Mouse (Mus musculus) lung, embryonic 15.5 days (tissue): Measurements from ENCODE around the gene Raet1e. TPM values are rescaled to one million over a fixed set of nuclear protein-coding genes. Genes with fewer than 3 reads are reported as not detected.
"Not testable (repeated sequence)": the region's sequence is repeated elsewhere in the genome, so short reads cannot be mapped to it uniquely, and the experiment has no call there.

ENCODE experiments used
- ATAC-seq: fragments of 200-750 bp; cut with Nextera tagmentation; 2 replicates; pipeline ENCODE4 v1.8.0; 2017; ENCODE audit warnings: moderate number of reproducible peaks, borderline replicate concordance; ENCODE audit not compliant: low FRiP score, low TSS enrichment; ENCODE audit errors: extremely low read depth
- H3K27ac ChIP-seq: fragments of 300-500 bp; sonication (generic); 2 replicates; pipeline ENCODE4 v1.5.1; 2015; ENCODE audit warnings: moderate library complexity, mild to moderate bottlenecking, inconsistent platforms
- H3K27me3 ChIP-seq: fragments of 300-500 bp; sonication (generic); 2 replicates; pipeline ENCODE4 v1.6.1; 2015; ENCODE audit warnings: inconsistent platforms
- H3K36me3 ChIP-seq: fragments of 300-500 bp; sonication (generic); 2 replicates; pipeline ENCODE4 v1.6.1; 2015; ENCODE audit warnings: inconsistent platforms
- H3K4me1 ChIP-seq: fragments of 300-500 bp; sonication (generic); 2 replicates; pipeline ENCODE4 v1.6.1; 2015; ENCODE audit warnings: inconsistent platforms
- H3K4me2 ChIP-seq: fragments of 300-500 bp; sonication (generic); 2 replicates; pipeline ENCODE4 v1.6.1; 2015; ENCODE audit warnings: inconsistent platforms, mild to moderate bottlenecking, moderate library complexity
- H3K4me3 ChIP-seq: fragments of 300-500 bp; sonication (generic); 2 replicates; pipeline ENCODE4 v1.5.1; 2015; ENCODE audit warnings: mild to moderate bottlenecking, inconsistent platforms
- H3K9ac ChIP-seq: fragments of 300-500 bp; sonication (generic); 2 replicates; pipeline ENCODE4 v1.6.1; 2015; ENCODE audit warnings: inconsistent platforms
- H3K9me3 ChIP-seq: fragments of 300-500 bp; sonication (generic); 2 replicates; pipeline ENCODE4 v1.6.1; 2016; ENCODE audit warnings: inconsistent platforms
- WGBS: fragments of 180-500 bp; shearing (Covaris S2); methylation state at CpG from one replicate; pipeline ENCODE4 v1.1.7; 2015; 5-methylcytosine and 5-hydroxymethylcytosine counted together
- polyA plus RNA-seq: library from polyadenylated mRNA; unstranded; fragments of >200 nt; fragmentation: Nextera tagmentation; extraction: Ambion mirVana; gene quantifications from 2 replicates; pipeline ENCODE4 v1.2.1, GENCODE M21; 2015

The Raet1e gene
- polyA plus RNA-seq, 1 experiment from 2014 or later = 8.0 TPM

GRCm38 (mm10) chr10:22301641-22302040 lies 143.3 kb downstream of the Raet1e start:
- Histone ChIP-seq H3K4me1 (no peaks in the 10 kb centered on the region), H3K27me3 (no peaks in the 10 kb centered on the region), H3K27ac (no peak overlapping the region), H3K4me3 (no peak overlapping the region), H3K4me2 (no peak overlapping the region), H3K9me3 (no peaks in the 10 kb centered on the region), H3K9ac (no peak overlapping the region), H3K36me3 (no peaks in the 10 kb centered on the region)
- no peak for ATAC-seq
- 68% methylated on average over 1 of the region's 1 CpGs for WGBS

DNA sequence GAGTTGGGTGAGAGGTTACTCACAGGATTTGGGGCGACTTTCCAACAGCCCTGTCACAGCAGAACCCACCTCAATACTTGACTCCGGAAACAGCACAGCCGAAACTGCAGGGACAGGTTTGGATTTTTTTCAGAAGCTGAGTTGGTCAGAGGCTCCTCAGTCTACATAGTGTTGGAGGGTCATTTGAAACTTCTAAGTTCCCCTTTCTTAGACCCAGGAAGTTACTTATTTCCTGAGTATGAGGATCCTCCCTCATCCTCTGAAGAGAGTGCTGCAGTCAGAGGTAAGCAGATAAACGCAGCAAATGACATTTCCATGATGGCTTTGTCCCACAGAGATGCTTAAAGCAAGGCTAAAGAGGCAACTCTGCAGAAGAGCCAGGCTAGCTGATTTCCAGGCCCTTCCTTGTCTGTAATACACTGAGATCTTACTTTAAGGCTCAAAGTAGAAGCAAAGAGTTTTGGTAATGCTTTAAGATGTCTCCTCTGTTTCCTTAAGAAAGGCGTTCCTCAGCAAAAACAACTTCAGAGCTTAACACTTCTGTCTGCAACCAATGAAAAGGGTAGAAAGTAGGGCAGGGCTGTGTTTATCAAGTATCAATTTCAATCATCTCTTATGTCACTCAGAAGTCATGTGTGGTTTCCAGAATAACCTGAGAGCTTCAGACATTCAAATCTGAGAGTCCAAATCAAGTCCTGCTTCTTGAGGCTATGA lies 144.1 kb downstream of the Raet1e start:
- ATAC-seq = no peak
- no peak overlapping the region for H3K27ac ChIP-seq
- 65% methylated on average over 5 of the region's 5 CpGs for WGBS
- no peak overlapping the region for H3K9ac ChIP-seq
- H3K4me3 ChIP-seq = no peak overlapping the region
- H3K9me3 ChIP-seq = no peaks in the 10 kb centered on the region
- no peak overlapping the region for H3K4me2 ChIP-seq
- no peaks in the 10 kb centered on the region for H3K36me3 ChIP-seq
- no peaks in the 10 kb centered on the region for H3K4me1 ChIP-seq
- H3K27me3 ChIP-seq = no peaks in the 10 kb centered on the region

GRCm38 (mm10) chr10:22303736-22304135 lies 145.4 kb downstream of the Raet1e start:
- ATAC-seq = no peak
- Histone ChIP-seq H3K4me2 (no peak overlapping the region), H3K4me3 (no peak overlapping the region), H3K27me3 (no peaks in the 10 kb centered on the region), H3K27ac (no peak overlapping the region), H3K9ac (no peak overlapping the region), H3K36me3 (no peaks in the 10 kb centered on the region), H3K9me3 (no peaks in the 10 kb centered on the region), H3K4me1 (no peaks in the 10 kb centered on the region)
- WGBS = 85% methylated on average over 6 of the region's 6 CpGs

DNA sequence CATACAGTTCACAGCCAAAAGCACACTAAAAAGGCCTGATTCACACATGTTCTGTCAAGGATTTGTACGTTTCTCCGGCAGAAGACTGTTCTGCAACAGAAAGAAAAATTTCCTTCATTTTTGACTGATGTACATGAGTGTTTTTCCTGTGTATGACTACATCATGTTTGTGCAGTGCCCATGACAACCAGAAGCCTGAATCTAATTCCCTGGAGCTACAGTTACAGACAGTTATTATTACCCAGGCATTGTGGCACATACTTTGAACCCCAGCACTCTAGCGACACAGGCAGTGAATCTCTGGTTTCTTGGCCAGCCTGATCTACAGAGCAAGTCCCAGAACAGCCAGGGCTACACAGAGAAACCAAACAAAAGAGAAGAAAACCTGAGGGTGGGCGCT lies 147.4 kb downstream of the Raet1e start:
- no peak overlapping the region for H3K4me3 ChIP-seq
- WGBS = 75% methylated on average over 4 of the region's 4 CpGs

DNA sequence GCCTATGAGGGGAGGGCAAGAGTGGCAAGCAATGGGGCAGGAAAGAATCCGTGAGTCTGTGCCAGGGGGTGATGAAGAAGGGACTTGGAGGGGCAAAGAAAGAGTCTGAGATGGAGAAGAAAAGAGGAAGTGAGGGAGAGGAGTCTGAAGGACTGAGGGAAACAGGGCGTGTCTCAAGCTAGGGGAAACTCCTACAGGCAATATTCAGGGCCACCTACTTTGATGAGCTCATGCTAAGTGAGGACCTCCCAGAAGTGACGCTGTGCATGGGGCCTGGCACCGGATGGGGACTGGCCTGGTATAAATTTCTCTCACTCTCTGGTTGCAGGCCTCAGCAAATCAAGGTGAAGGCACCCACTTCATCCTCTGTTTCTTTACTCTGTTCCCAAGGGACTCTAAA lies 148.1 kb downstream of the Raet1e start:
- H3K4me3 ChIP-seq = no peak overlapping the region
- no peaks in the 10 kb centered on the region for H3K27me3 ChIP-seq
- no peak overlapping the region for H3K27ac ChIP-seq
- H3K36me3 ChIP-seq = no peaks in the 10 kb centered on the region
- WGBS = 53% methylated on average over 4 of the region's 4 CpGs
- H3K4me1 ChIP-seq = no peaks in the 10 kb centered on the region
- no peak for ATAC-seq
- H3K9ac ChIP-seq = no peak overlapping the region
- H3K9me3 ChIP-seq = no peaks in the 10 kb centered on the region
- no peak overlapping the region for H3K4me2 ChIP-seq

More for the DNA sequence above, 147.4 kb downstream of the Raet1e start:
- H3K4me1 ChIP-seq = no peaks in the 10 kb centered on the region
- no peak overlapping the region for H3K4me2 ChIP-seq
- no peaks in the 10 kb centered on the region for H3K27me3 ChIP-seq
- no peaks in the 10 kb centered on the region for H3K36me3 ChIP-seq
- H3K27ac ChIP-seq = no peak overlapping the region
- no peak overlapping the region for H3K9ac ChIP-seq
- no peaks in the 10 kb centered on the region for H3K9me3 ChIP-seq
- no peak for ATAC-seq

DNA sequence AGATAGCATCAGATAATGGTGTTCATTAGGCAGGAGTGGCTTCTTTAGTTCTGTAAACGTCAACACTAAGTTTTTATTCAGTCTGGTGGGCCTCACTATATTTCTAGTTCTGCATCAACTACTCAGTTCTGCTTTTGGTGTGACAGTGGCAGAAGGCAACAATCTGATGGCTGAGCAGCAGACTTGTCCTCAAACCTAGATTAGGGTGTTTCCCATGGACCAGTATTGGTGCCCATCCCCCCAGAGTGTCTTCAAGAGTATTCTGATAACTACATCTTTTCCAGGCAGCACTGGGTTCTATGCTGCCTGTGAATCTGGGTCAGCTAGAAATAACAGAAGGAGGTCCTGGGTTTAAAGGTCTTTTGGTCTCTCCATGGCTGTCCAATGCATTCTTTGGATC lies 149.9 kb downstream of the Raet1e start:
- no peaks in the 10 kb centered on the region for H3K27me3 ChIP-seq
- H3K4me3 ChIP-seq = no peak overlapping the region
- WGBS = 67% methylated on average over 1 of the region's 1 CpGs
- H3K4me2 ChIP-seq = no peak overlapping the region
- no peak overlapping the region for H3K9ac ChIP-seq
- no peak overlapping the region for H3K27ac ChIP-seq
- H3K36me3 ChIP-seq = no peaks in the 10 kb centered on the region
- no peaks in the 10 kb centered on the region for H3K9me3 ChIP-seq
- H3K4me1 ChIP-seq = no peaks in the 10 kb centered on the region
- no peak for ATAC-seq

- no peak overlapping the region for H3K27ac ChIP-seq
- no peaks in the 10 kb centered on the region for H3K27me3 ChIP-seq
- H3K4me1 ChIP-seq = no peaks in the 10 kb centered on the region
- H3K9me3 ChIP-seq = no peaks in the 10 kb centered on the region
- no peaks in the 10 kb centered on the region for H3K36me3 ChIP-seq
- H3K4me2 ChIP-seq = no peak overlapping the region
- WGBS = 83% methylated on average over 2 of the region's 2 CpGs
- H3K9ac ChIP-seq = no peak overlapping the region
- no peak for ATAC-seq
- H3K4me3 ChIP-seq = no peak overlapping the region
Observed at GRCm38 (mm10) chr10:22322858-22323257, 164.5 kb downstream of the Raet1e start.

- not testable (repeated sequence) for H3K9ac ChIP-seq, ATAC-seq, H3K4me1 ChIP-seq, H3K27ac ChIP-seq, H3K27me3 ChIP-seq, H3K9me3 ChIP-seq, H3K36me3 ChIP-seq, H3K4me2 ChIP-seq, H3K4me3 ChIP-seq
- WGBS = 59% methylated on average over 4 of the region's 4 CpGs
Observed at GRCm38 (mm10) chr10:22345721-22346120, 187.4 kb downstream of the Raet1e start.

- H3K9ac ChIP-seq, ATAC-seq, H3K27me3 ChIP-seq, H3K9me3 ChIP-seq, H3K36me3 ChIP-seq, H3K4me3 ChIP-seq, H3K27ac ChIP-seq, H3K4me1 ChIP-seq, H3K4me2 ChIP-seq: not testable (repeated sequence)
- WGBS = 73% methylated on average over 6 of the region's 6 CpGs
Observed at GRCm38 (mm10) chr10:22353548-22354195, 195.3 kb downstream of the Raet1e start.

DNA sequence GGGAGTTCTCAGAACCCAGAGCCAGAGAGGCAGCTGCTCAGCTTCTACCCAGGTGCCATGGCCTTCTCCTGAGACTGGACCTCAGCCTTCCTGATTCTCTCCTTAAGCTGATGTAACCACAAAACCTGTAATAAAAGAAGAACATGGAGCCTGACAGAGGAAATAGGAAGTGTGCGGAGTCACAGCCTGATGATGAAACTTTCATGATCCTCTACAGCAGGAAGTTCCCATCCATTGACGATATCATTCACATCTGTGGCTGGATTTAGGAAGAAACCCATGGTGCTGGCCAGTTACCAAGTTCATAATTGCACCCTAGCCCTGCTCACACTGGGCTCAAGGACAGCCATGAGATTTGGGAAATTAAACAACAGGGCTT lies 195.8 kb downstream of the Raet1e start:
- H3K4me2 ChIP-seq, H3K27me3 ChIP-seq, H3K36me3 ChIP-seq, H3K4me3 ChIP-seq, H3K27ac ChIP-seq, ATAC-seq, H3K4me1 ChIP-seq, H3K9me3 ChIP-seq, H3K9ac ChIP-seq: not testable (repeated sequence)
- 70% methylated on average over 2 of the region's 2 CpGs for WGBS

DNA sequence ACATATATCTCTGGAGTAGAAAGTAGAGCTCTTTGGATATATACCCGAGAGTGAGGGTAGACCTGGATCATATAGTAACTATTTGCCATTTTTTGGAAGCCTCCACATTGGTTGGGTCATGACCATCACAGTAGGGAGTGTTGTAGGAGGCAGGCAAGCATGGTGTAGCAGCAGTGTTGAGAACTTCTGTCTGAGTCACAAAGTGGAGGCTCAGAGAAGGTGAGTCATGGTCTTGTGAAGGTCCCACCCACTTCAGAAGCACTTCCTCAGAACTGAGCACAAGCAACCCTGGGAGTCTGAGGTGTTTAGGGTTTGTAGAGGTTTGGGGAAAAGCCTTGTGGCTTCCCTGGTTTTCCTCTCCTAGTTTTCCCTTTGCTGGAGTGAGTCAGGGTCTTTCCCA lies 199.0 kb downstream of the Raet1e start:
- not testable (repeated sequence) for H3K27ac ChIP-seq, H3K4me3 ChIP-seq, H3K4me2 ChIP-seq, H3K4me1 ChIP-seq, H3K36me3 ChIP-seq, ATAC-seq, H3K9me3 ChIP-seq, H3K9ac ChIP-seq, H3K27me3 ChIP-seq
- WGBS = 77% methylated on average over 1 of the region's 1 CpGs

DNA sequence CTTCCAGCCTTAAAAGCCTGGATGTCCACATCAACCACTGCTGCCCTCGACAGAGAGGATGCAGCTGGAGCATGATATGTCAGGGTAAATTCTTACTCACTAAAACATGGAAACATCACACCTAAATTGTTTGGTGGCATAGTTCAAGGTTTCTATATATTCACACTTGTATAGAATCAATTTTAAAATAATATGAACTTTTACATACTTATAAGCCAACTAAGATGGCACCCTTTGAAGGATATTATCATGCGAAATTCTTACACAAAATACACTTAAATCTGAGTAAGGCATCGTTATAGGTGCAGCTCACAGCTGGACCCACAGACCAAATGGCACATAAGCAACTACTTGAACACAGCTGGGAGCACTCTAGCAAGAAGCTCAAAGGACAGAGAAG lies 201.9 kb downstream of the Raet1e start, which contains the start of gene Raet1d:
Gene Raet1d, plus strand, starts transcription at position 301 of the 400 bp plus-strand sequence.
- ATAC-seq, H3K4me1 ChIP-seq, H3K9me3 ChIP-seq, H3K36me3 ChIP-seq, H3K4me2 ChIP-seq, H3K27ac ChIP-seq, H3K27me3 ChIP-seq, H3K9ac ChIP-seq, H3K4me3 ChIP-seq: not testable (repeated sequence)
- WGBS = 66% methylated on average over 3 of the region's 3 CpGs
